Mouse (Mus musculus) lung, postnatal 0 days (tissue): ENCODE measurements around the gene Khdc1b.

Experiments
- CTCF ChIP-seq: IDR thresholded peaks from 2 replicates; pipeline ENCODE4 v1.5.1; 2016; ENCODE audit warnings: antibody characterized with exemption, mild to moderate bottlenecking
- EP300 ChIP-seq: IDR thresholded peaks from 2 replicates; pipeline ENCODE4 v1.6.1; 2016; ENCODE audit warnings: antibody characterized with exemption, mild to moderate bottlenecking, control low read depth

DNA sequence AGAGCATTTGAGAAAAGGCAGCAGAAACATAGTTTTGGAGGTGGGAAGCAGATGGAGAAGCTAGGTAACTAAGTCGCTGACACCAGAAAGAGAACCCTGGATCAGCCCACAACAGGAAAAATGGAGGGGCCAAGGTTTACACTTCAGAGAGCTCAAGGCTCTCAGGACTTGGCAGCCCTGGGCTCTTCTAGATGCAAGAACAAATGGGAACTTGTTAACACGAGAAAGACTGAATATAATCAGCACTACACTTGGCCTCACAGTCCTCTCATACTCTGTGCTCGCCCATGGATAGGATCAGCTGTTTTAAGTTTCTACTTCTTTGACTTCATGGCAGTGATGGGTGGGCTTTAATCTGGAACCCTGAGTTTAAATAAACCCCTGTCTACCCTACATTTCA lies 51.5 kb downstream of the Khdc1b start:
- no peak for TF ChIP-seq EP300
- TF ChIP-seq CTCF, result no peak
